Mouse (Mus musculus): Measurements from ENCODE around the gene Pcyt2. TPM values are rescaled to one million over a fixed set of nuclear protein-coding genes. Genes with fewer than 3 reads are reported as not detected.
A peak's percentile ranks its signal among the peaks of the same experiment; 100 is the strongest.

Pcyt2 gene
- polyA plus RNA-seq, 1 experiment from 2014 or later = 73.2 TPM

DNA sequence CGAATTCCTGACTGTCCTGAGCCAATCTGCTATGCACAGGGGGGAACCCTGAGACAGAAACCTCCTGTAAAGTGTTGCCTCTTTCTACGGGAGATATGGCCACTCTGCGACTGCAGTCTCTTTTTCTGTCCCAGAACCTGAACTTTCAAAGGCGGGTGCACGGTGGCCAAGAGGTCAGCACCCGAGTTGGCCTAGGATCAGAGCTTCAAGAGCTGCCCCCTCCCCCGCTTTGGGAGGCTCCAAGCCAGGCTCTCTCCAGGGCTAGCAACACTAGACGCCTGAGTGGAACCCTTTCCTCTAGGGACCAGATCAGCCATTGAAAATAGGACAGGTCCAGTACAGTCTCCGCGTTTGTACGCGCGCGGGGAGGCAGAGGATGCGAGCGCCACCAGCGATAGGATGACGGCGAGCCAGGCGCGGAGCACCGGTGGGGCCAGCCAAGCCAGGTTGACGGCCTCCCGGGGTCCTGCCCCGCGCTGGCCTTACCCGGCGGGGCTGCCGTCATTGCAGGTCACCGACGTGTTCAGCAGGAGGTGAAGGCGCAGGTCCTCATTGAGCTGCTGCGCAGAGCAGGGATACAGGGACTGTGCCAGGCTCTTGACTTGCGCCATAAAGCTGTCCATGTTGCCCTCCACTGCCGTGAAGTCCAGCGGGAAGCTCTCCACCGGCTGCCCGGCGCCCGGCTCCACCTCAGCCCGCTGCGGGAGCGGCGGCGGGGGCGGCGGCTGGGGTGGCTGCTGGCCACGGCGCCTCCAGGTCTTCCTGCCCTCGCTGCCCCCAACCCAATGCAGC is 42.0 kb upstream of the Pcyt2 start:
- 2% methylated on average over 49 of the region's 50 CpGs for WGBS
- Histone ChIP-seq H3K9ac (ENCODE audit: low read length) (peak overlapping the region; percentile 57; the same call in 1 of the 2 replicates), H3K36me3 (ENCODE audit: control insufficient read depth, insufficient read depth, low read length) (no peaks in the 10 kb centered on the region), H3K27me3 (ENCODE audit: control insufficient read depth, insufficient read depth, low read length) (peaks cover 70% of the 10 kb centered on the region), H3K4me2 (ENCODE audit: low read length) (peak overlapping the region; percentile 82), H3K4me3 (ENCODE audit: control insufficient read depth in 1 of 2, insufficient read depth in 1 of 2, low read depth in 1 of 2, low read length in 2 of 2) (peak overlapping the region; percentile 43 to 45), H3K9me3 (ENCODE audit: control insufficient read depth, low read length) (no peaks in the 10 kb centered on the region), H3K27ac (replicated peaks in 1 of 2; ENCODE audit: control insufficient read depth in 1 of 2, insufficient read depth in 1 of 2, low read depth in 2 of 2, low read length in 2 of 2) (no peak overlapping the region), H3K4me1 (ENCODE audit: control insufficient read depth in 2 of 2, insufficient read depth in 2 of 2, low read length in 2 of 2) (peaks cover 7 to 28% of the 10 kb centered on the region in 2 experiments)
- ATAC-seq (ENCODE audit: insufficient number of reproducible peaks, insufficient read depth, low FRiP score, low read depth) = no peak

DNA sequence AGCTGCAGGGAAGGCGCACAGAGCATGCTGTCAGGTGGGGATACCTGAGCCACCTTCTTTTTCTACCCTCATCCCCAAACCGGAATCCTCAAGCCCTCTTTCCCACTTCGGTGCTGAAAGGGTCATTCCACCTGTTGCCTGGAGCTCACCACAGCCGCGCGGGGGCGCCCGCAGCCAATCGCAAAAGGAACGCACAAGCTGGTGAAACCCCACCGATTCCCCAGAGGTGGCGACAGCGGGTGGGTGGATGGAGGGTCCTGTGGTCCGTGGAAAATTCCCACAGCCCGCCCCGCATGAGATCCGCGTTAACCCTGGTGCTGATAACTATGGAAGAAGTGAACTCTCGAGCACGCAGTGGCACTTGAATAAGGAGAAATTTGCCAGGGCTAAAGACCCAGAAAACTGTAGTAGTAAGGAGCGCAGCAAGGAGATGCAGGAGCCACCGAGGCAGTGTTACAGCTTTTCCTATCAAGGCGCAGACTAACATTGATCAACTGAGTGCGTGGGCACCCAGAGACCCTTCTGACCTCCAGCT is 41.2 kb upstream of the Pcyt2 start:
- H3K9me3 ChIP-seq (ENCODE audit: control insufficient read depth, low read length) = no peaks in the 10 kb centered on the region
- peak overlapping the region; percentile 82 for H3K4me2 ChIP-seq (ENCODE audit: low read length)
- H3K4me3 ChIP-seq (ENCODE audit: control insufficient read depth in 1 of 2, insufficient read depth in 1 of 2, low read depth in 1 of 2, low read length in 2 of 2) = peak overlapping the region; percentile 4 to 45; a peak in 3 of 4 replicates
- H3K4me1 ChIP-seq (ENCODE audit: control insufficient read depth in 2 of 2, insufficient read depth in 2 of 2, low read length in 2 of 2) = peaks cover 7 to 28% of the 10 kb centered on the region in 2 experiments
- H3K27me3 ChIP-seq (ENCODE audit: control insufficient read depth, insufficient read depth, low read length) = peaks cover 70% of the 10 kb centered on the region
- ATAC-seq (ENCODE audit: insufficient number of reproducible peaks, insufficient read depth, low FRiP score, low read depth) = no peak
- no peak overlapping the region for H3K9ac ChIP-seq (ENCODE audit: low read length)
- no peaks in the 10 kb centered on the region for H3K36me3 ChIP-seq (ENCODE audit: control insufficient read depth, insufficient read depth, low read length)
- no peak overlapping the region for H3K27ac ChIP-seq (replicated peaks in 1 of 2; ENCODE audit: control insufficient read depth in 1 of 2, insufficient read depth in 1 of 2, low read depth in 2 of 2, low read length in 2 of 2)
- WGBS = 4% methylated on average over 24 of the region's 24 CpGs

- Histone ChIP-seq H3K4me3 (ENCODE audit: control insufficient read depth in 1 of 2, insufficient read depth in 1 of 2, low read depth in 1 of 2, low read length in 2 of 2) (no peak overlapping the region), H3K9ac (ENCODE audit: low read length) (no peak overlapping the region), H3K36me3 (ENCODE audit: control insufficient read depth, insufficient read depth, low read length) (no peaks in the 10 kb centered on the region), H3K27ac (replicated peaks in 1 of 2; ENCODE audit: control insufficient read depth in 1 of 2, insufficient read depth in 1 of 2, low read depth in 2 of 2, low read length in 2 of 2) (no peak overlapping the region), H3K4me1 (ENCODE audit: control insufficient read depth in 2 of 2, insufficient read depth in 2 of 2, low read length in 2 of 2) (peaks cover 7 to 23% of the 10 kb centered on the region in 2 experiments), H3K4me2 (ENCODE audit: low read length) (no peak overlapping the region), H3K27me3 (ENCODE audit: control insufficient read depth, insufficient read depth, low read length) (peaks cover 62% of the 10 kb centered on the region), H3K9me3 (ENCODE audit: control insufficient read depth, low read length) (no peaks in the 10 kb centered on the region)
- no peak for ATAC-seq (ENCODE audit: insufficient number of reproducible peaks, insufficient read depth, low FRiP score, low read depth)
- WGBS = 93% methylated on average over 4 of the region's 4 CpGs
These were observed 39.6 kb upstream of the Pcyt2 start for GRCm38 (mm10) chr11:120657301-120657700.

- no peak overlapping the region for H3K4me2 ChIP-seq (ENCODE audit: low read length)
- peaks cover 6 to 7% of the 10 kb centered on the region in 2 experiments; a peak in 3 of 4 replicates for H3K4me1 ChIP-seq (ENCODE audit: control insufficient read depth in 2 of 2, insufficient read depth in 2 of 2, low read length in 2 of 2)
- H3K9me3 ChIP-seq (ENCODE audit: control insufficient read depth, low read length) = no peaks in the 10 kb centered on the region
- H3K27ac ChIP-seq (replicated peaks in 1 of 2; ENCODE audit: control insufficient read depth in 1 of 2, insufficient read depth in 1 of 2, low read depth in 2 of 2, low read length in 2 of 2) = no peak overlapping the region
- H3K9ac ChIP-seq (ENCODE audit: low read length) = no peak overlapping the region
- H3K36me3 ChIP-seq (ENCODE audit: control insufficient read depth, insufficient read depth, low read length) = no peaks in the 10 kb centered on the region
- peaks cover 36% of the 10 kb centered on the region for H3K27me3 ChIP-seq (ENCODE audit: control insufficient read depth, insufficient read depth, low read length)
- H3K4me3 ChIP-seq (ENCODE audit: control insufficient read depth in 1 of 2, insufficient read depth in 1 of 2, low read depth in 1 of 2, low read length in 2 of 2) = no peak overlapping the region
- ATAC-seq (ENCODE audit: insufficient number of reproducible peaks, insufficient read depth, low FRiP score, low read depth) = no peak
- 52% methylated on average over 3 of the region's 3 CpGs for WGBS
These were observed 37.0 kb upstream of the Pcyt2 start for GRCm38 (mm10) chr11:120654741-120655140.

- Histone ChIP-seq H3K9ac (ENCODE audit: low read length) (no peak overlapping the region), H3K4me3 (ENCODE audit: control insufficient read depth in 1 of 2, insufficient read depth in 1 of 2, low read depth in 1 of 2, low read length in 2 of 2) (no peak overlapping the region), H3K36me3 (ENCODE audit: control insufficient read depth, insufficient read depth, low read length) (no peaks in the 10 kb centered on the region), H3K9me3 (ENCODE audit: control insufficient read depth, low read length) (no peaks in the 10 kb centered on the region), H3K27me3 (ENCODE audit: control insufficient read depth, insufficient read depth, low read length) (peaks cover 7% of the 10 kb centered on the region; the same call in 1 of the 2 replicates), H3K4me2 (ENCODE audit: low read length) (no peak overlapping the region), H3K27ac (replicated peaks in 1 of 2; ENCODE audit: control insufficient read depth in 1 of 2, insufficient read depth in 1 of 2, low read depth in 2 of 2, low read length in 2 of 2) (no peak overlapping the region), H3K4me1 (ENCODE audit: control insufficient read depth in 2 of 2, insufficient read depth in 2 of 2, low read length in 2 of 2) (peaks cover 7 to 8% of the 10 kb centered on the region in 2 experiments; a peak in 2 of 4 replicates)
- 66% methylated on average over 3 of the region's 3 CpGs for WGBS
- ATAC-seq (ENCODE audit: insufficient number of reproducible peaks, insufficient read depth, low FRiP score, low read depth) = no peak
These were observed 34.1 kb upstream of the Pcyt2 start for GRCm38 (mm10) chr11:120651872-120652271.

DNA sequence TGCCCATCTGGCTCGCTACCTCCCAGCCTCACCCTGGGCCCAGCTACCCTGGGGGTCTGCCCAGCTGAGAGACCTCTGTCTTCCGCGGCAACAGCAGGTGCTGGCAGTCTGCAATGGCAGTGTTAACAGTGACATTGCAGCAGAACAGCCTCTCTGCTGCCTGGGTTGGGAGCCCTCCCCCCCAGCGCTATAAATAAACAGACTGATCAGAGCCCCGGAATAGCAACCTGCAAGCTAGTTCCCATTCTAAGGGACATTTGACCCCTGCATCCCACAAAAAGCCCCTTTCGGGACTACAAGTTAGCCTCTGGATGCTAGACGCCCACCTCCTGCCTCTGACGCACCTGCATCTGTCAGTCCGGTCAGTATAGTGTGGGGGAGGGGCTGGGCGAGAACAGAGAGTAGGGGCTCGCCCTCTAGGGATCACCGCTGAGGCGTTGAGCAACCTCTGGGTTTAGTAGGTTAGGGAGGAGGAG is 30.3 kb upstream of the Pcyt2 start, which contains the start of gene Myadml2:
Myadml2 (minus strand) TSS at position 158 of the 476 bp plus-strand sequence.
- H3K9me3 ChIP-seq (ENCODE audit: control insufficient read depth, low read length) = no peaks in the 10 kb centered on the region
- ATAC-seq (ENCODE audit: insufficient number of reproducible peaks, insufficient read depth, low FRiP score, low read depth) = peak; percentile 40; the same call in 1 of the 2 replicates
- 2% methylated on average over 13 of the region's 13 CpGs for WGBS
- H3K9ac ChIP-seq (ENCODE audit: low read length) = peak within 1 kb of the TSS; percentile 80
- peak within 1 kb of the TSS; percentile 49 to 68 for H3K4me3 ChIP-seq (ENCODE audit: control insufficient read depth in 1 of 2, insufficient read depth in 1 of 2, low read depth in 1 of 2, low read length in 2 of 2)
- peak within 1 kb of the TSS; percentile 86 to 95 for H3K27ac ChIP-seq (replicated peaks in 1 of 2; ENCODE audit: control insufficient read depth in 1 of 2, insufficient read depth in 1 of 2, low read depth in 2 of 2, low read length in 2 of 2)
- H3K27me3 ChIP-seq (ENCODE audit: control insufficient read depth, insufficient read depth, low read length) = no peaks in the 10 kb centered on the region
- peak within 1 kb of the TSS; percentile 72 for H3K4me2 ChIP-seq (ENCODE audit: low read length)
- no peaks in the 10 kb centered on the region for H3K36me3 ChIP-seq (ENCODE audit: control insufficient read depth, insufficient read depth, low read length)
- H3K4me1 ChIP-seq (ENCODE audit: control insufficient read depth in 2 of 2, insufficient read depth in 2 of 2, low read length in 2 of 2) = peaks cover 9 to 12% of the 10 kb centered on the region in 2 experiments

DNA sequence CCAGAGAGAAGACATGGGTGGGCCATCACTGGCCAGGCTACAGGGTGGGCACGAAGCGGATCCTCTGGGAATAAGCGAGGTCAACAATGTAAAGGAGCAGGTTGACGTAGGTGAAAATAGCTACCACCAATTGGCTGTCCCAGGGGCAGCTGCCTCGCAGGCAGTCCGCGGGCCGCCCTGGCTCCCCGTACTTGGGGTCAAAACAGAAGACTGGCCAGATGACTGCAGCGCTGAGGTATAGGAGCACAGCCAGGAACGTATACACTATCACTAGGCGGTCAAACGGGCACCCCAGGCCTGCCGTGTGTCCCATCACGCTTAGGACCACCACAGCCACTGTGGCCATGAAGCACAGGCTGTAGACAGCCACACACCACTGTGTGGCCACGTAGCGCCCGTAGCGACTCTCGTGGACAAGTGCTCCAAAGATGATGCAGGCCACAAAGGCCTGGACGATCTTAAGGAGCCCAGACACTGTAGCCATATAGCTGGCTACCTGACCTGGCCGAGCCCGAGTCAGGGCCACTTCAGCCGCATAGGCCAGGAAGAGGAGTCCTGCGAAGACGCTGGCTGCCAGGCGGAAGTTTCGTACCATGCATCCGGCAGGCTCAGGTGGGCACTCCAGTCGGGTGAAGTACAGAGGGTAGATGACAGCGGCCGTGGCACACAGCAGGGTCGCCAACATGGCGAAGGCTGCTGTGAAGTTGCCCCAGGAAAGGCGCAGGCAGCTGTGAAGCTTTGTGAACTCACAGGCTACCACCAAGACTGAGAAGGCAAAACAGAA is 29.5 kb upstream of the Pcyt2 start:
- no peaks in the 10 kb centered on the region for H3K9me3 ChIP-seq (ENCODE audit: control insufficient read depth, low read length)
- no peak for ATAC-seq (ENCODE audit: insufficient number of reproducible peaks, insufficient read depth, low FRiP score, low read depth)
- H3K4me2 ChIP-seq (ENCODE audit: low read length) = peak overlapping the region; percentile 72
- WGBS = 65% methylated on average over 35 of the region's 35 CpGs
- H3K36me3 ChIP-seq (ENCODE audit: control insufficient read depth, insufficient read depth, low read length) = no peaks in the 10 kb centered on the region
- no peaks in the 10 kb centered on the region for H3K27me3 ChIP-seq (ENCODE audit: control insufficient read depth, insufficient read depth, low read length)
- peak overlapping the region; percentile 49 to 68 for H3K4me3 ChIP-seq (ENCODE audit: control insufficient read depth in 1 of 2, insufficient read depth in 1 of 2, low read depth in 1 of 2, low read length in 2 of 2)
- H3K27ac ChIP-seq (replicated peaks in 1 of 2; ENCODE audit: control insufficient read depth in 1 of 2, insufficient read depth in 1 of 2, low read depth in 2 of 2, low read length in 2 of 2) = peak overlapping the region; percentile 86 to 95
- peaks cover 13 to 17% of the 10 kb centered on the region in 2 experiments for H3K4me1 ChIP-seq (ENCODE audit: control insufficient read depth in 2 of 2, insufficient read depth in 2 of 2, low read length in 2 of 2)
- peak overlapping the region; percentile 80 for H3K9ac ChIP-seq (ENCODE audit: low read length)

Measured in heart, embryonic 14.5 days (tissue).